Mouse (Mus musculus): ENCODE data around the gene Atox1. TPM values are rescaled to one million over a fixed set of nuclear protein-coding genes. Genes with fewer than 3 reads are reported as not detected.

The Atox1 gene
- total RNA-seq, 2 experiments from 2014 or later, result 145 TPM

Small RNA genes within 50 kb of the gene (microRNA-seq; reads per million reads assigned to microRNA genes)
- gene Mir7652, result not detected

Other genes with a start within 250 kb of the Atox1 start
- gene Fat2, start 124.7 kb downstream of the Atox1 start, total RNA-seq (2021), result under 1 TPM; 0.32 to 0.63 TPM
- gene Sparc, start 38.1 kb downstream of the Atox1 start, total RNA-seq (2021), result 100 to 1,000 TPM; 309 to 333 TPM
- 10 to 100 TPM; 41.5 to 41.6 TPM for gene G3bp1, start 8.4 kb upstream of the Atox1 start, total RNA-seq (2021)
- under 1 TPM; 0.60 to 0.67 TPM for gene Glra1, start 147.0 kb upstream of the Atox1 start, total RNA-seq (2021)